Mouse (Mus musculus) thymus, adult 2 months (tissue): ENCODE data around the gene AW549877. TPM values are rescaled to one million over a fixed set of nuclear protein-coding genes. Genes with fewer than 3 reads are reported as not detected.

Source experiments
- DNase-seq: peaks from one replicate; pipeline ENCODE4 v3.0.0; 2021
- H3K27ac ChIP-seq: fragments of 200-500 bp; 2 replicates; pipeline ENCODE4 v1.5.1; 2012; ENCODE audit warnings: low read length, control low read depth; ENCODE audit not compliant: control insufficient read depth, insufficient read depth
- H3K27me3 ChIP-seq: fragments of 200-500 bp; 2 replicates; pipeline ENCODE4 v1.6.1; 2012; ENCODE audit warnings: mild to moderate bottlenecking, low read length, moderate library complexity, mixed read lengths; ENCODE audit not compliant: control insufficient read depth, insufficient read depth
- H3K36me3 ChIP-seq: fragments of 200-500 bp; 2 replicates; pipeline ENCODE4 v1.6.1; 2012; ENCODE audit warnings: mild to moderate bottlenecking, low read length, moderate library complexity; ENCODE audit not compliant: control insufficient read depth, insufficient read depth
- H3K4me1 ChIP-seq: fragments of 200-500 bp; replicated peaks from 2 replicates; pipeline ENCODE4 v1.6.1; 2012; ENCODE audit warnings: low read length; ENCODE audit not compliant: control insufficient read depth, insufficient read depth
- H3K4me3 ChIP-seq: fragments of 200-500 bp; 2 replicates; pipeline ENCODE4 v1.5.1; 2012; ENCODE audit warnings: mild to moderate bottlenecking, low read length, control low read depth, moderate library complexity; ENCODE audit not compliant: control insufficient read depth, insufficient read depth
- CTCF ChIP-seq: fragments of 200-500 bp; IDR thresholded peaks from 2 replicates; pipeline ENCODE4 v1.5.1; 2012; ENCODE audit warnings: mild to moderate bottlenecking, control low read depth, low read length, moderate library complexity, borderline replicate concordance; ENCODE audit not compliant: control insufficient read depth, poor library complexity, insufficient read depth; ENCODE audit errors: extremely low read depth
- POLR2A ChIP-seq: fragments of 200-500 bp; IDR thresholded peaks from 2 replicates; pipeline ENCODE4 v1.6.1; 2012; ENCODE audit warnings: mild to moderate bottlenecking, low read length, control low read depth, moderate library complexity; ENCODE audit not compliant: control insufficient read depth, poor library complexity, insufficient read depth; ENCODE audit errors: extremely low read depth
- WGBS: fragments of 180-500 bp; shearing (Covaris S2); methylation state at CpG from one replicate; pipeline ENCODE4 v1.1.7; 2018; 5-methylcytosine and 5-hydroxymethylcytosine counted together
- polyA plus RNA-seq: library from polyadenylated mRNA; depleted of rRNA; stranded (reverse); fragments of >200 nt; gene quantifications from 2 replicates; pipeline ENCODE4 v1.2.3, GENCODE M21; 2012

Gene AW549877
- polyA plus RNA-seq, 1 experiment, result 18.1 TPM

DNA sequence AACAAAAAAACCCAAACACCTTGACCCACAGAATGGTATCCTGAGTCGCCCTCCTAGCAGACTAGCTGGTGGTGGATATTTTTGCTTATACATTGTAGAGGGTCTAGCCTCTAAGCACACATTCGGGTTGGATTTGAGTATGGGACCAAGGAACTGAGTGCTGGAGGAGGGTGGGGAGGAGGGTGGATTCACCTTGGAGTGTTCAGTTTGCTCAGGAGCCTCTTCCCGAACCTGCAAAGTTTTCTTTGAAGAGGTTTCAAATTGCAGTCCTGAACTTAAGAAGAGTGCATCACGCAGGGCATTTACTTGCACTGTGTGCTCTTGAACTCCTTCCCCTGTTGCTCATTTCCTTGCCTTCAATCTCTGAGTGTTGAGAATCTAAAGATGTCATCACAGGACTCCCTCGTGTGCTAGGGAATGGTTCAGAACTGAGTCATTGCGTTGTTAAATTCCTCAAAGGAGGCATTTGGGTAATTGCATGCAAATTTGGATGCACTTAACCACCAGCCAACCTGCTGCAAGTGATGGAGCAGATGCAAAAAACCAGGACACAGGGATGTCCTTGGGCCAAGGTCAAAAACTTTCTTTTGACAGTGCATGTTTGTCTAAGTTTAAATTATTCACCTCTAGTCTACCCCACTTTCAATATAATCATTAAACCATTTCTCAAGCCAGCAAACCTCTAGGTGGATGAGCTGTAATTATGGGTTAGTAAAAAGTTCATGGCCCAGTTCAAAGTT, 32.3 kb upstream of the AW549877 start:
- 30% methylated on average over 6 of the region's 6 CpGs for whole genome bisulfite sequencing
- Histone ChIP-seq H3K27me3 (no peaks in the 10 kb centered on the region), H3K36me3 (no peaks in the 10 kb centered on the region), H3K27ac (no peak overlapping the region), H3K4me3 (peak overlapping the region; percentile 82; the same call in 1 of the 2 replicates), H3K4me1 (peaks cover 9% of the 10 kb centered on the region; the same call in 1 of the 2 replicates)
- TF ChIP-seq POLR2A (no peak), CTCF (no peak)
- no peak for DNase-seq

DNA sequence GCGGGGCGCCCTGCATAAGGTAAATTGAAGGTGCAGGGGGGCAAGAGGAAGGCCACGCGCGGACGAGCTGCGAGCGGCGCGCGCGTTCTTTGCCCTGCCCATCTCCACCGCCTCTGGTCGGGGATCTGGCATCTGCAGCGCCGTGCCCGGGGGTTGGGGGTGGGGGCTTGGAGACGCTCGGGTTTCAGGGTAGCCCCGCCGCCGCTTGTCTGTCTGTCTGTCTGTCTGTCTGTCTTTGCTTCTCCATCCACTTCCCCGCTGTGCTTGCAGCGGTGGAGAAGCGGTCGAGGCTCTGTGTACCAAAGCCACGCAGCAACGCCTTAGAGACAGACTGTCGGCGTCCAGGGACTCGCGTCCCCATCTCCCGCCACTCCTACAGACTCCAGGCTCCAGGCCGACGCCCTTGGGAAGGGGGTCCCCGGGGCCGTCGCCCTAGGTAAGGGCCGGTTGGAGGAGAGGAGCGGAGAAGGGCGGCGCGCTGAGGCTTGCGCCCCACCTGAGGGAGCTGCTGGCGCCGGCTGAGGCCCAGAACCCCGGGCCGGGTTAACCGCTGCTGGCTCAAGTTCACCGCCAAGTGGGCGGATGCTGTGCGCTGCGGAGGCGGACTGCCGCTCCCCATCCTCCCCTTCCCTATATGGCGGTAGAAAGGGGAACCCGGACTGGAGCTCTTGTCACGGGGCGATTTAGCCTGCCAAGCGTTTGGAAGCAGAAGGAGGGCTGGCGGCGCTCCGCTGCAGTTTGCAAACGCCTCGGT, 31.5 kb upstream of the AW549877 start:
- Histone ChIP-seq H3K27ac (no peak overlapping the region), H3K36me3 (no peaks in the 10 kb centered on the region), H3K4me3 (peak overlapping the region; percentile 82), H3K27me3 (no peaks in the 10 kb centered on the region), H3K4me1 (peaks cover 9% of the 10 kb centered on the region; the same call in 1 of the 2 replicates)
- TF ChIP-seq POLR2A, result 0 out of 2 replicates have a peak, but pooled peaks have one; percentile 22
- 0 out of 2 replicates have a peak, but pooled peaks have one; percentile 3 for TF ChIP-seq CTCF
- under 1% methylated on average over 65 of the region's 65 CpGs for WGBS
- DNase-seq, result peak; percentile 75

DNA sequence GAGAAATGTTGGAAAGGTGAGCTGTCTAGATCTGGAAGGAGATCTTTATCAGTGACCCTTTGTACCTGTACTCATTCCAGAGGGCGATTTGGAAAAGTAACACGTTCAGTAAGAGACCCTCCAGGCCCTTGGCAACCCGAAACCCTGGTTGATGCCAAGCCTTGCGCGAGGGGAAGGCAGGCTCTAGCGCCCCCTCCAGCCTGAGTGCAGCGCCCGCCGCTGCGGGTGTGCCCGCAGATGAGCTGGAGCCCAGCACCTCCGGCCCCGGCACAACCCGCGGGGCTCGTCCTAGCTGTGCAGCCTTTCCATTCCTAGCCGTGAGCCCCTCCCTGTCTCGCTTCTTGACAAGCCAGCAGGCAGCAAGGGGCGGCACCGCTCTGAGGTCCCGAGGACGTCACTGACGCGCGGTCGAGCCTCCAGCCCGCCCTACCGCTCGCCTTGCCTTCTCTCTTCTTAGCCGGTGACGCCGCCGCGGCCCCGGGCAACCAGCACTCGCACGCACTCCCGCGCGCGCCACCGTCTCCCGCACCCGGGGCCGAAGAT, 30.8 kb upstream of the AW549877 start, which contains the start of gene Oxct1:
TSS of gene Oxct1 (plus strand) at position 153 of the 543 bp plus-strand sequence.
- no peaks in the 10 kb centered on the region for H3K27me3 ChIP-seq
- under 1% methylated on average over 44 of the region's 45 CpGs for WGBS
- peaks cover 9% of the 10 kb centered on the region; the same call in 1 of the 2 replicates for H3K4me1 ChIP-seq
- H3K36me3 ChIP-seq, result no peaks in the 10 kb centered on the region
- no peak within 1 kb of the TSS for H3K27ac ChIP-seq
- H3K4me3 ChIP-seq, result peak within 1 kb of the TSS; percentile 82
- DNase-seq, result peak; percentile 84
- peak; percentile 39; the same call in 1 of the 2 replicates for TF ChIP-seq POLR2A
- peak; percentile 63; the same call in 1 of the 2 replicates for TF ChIP-seq CTCF

DNA sequence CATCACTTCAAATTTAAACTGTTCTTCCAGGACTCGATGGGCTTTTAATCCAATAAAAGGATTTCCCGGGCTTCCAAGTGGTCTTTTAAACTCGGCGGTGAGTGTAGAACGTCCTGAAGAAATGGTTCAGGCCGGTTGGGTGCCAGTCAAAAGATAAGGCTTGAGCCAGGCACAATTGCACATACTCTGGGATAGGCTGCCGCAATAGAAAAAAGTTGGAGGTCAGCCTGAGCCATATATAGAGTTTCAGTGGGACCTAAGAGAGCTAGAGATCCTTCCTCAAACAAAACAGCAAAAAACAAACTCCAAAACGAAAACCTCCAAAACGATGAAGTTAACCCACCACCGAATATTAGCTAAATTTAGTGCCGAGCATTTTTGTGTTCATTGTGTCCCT, 30.0 kb upstream of the AW549877 start:
- TF ChIP-seq POLR2A, result no peak
- TF ChIP-seq CTCF, result no peak

DNA sequence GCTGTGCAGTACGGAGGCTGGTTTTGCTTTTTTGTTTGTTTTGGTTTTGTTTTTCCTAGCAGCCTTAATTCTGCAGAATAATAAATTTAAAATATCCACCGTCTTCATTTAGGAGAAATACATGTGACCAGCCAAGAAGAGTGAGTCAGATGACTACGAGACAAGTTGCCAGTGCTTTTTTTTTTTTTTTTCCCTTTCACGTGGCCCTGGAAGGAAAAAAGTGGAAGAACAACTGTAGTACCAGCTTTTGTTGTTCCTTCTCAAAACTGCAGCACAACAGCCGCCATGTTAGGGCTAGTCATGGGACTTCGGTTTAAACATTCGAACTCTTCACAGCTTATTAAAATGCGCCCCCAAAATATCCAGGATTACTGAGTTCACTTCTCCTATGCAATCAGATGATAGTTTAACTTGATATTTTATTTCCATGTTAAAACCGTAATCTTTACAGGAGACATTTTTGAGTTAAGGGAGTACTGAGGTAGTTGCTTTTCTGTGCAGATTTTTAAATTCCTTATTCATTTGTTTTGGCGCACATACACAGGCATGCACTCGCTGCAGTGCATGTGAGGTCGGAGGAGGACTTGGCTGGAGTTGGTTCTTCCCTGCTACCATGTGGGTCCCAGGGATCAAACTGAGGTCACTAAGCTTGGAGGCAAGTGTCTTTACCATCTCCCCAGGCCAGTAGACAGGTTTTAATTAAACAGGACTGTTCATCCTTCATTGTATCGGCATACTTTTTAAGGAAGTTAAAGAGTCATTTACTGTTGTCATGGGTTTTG, 29.4 kb upstream of the AW549877 start:
- Histone ChIP-seq H3K4me3 (no peak overlapping the region), H3K4me1 (peaks cover 9% of the 10 kb centered on the region; the same call in 1 of the 2 replicates), H3K36me3 (no peaks in the 10 kb centered on the region), H3K27me3 (no peaks in the 10 kb centered on the region), H3K27ac (no peak overlapping the region)
- no peak for TF ChIP-seq POLR2A
- TF ChIP-seq CTCF, result no peak
- WGBS, result 93% methylated on average over 13 of the region's 13 CpGs
- no peak for DNase-seq

More for the DNA sequence above, 30.0 kb upstream of the AW549877 start:
- Histone ChIP-seq H3K27ac (no peak overlapping the region), H3K4me3 (no peak overlapping the region), H3K27me3 (no peaks in the 10 kb centered on the region), H3K36me3 (no peaks in the 10 kb centered on the region), H3K4me1 (peaks cover 9% of the 10 kb centered on the region; the same call in 1 of the 2 replicates)
- WGBS, result 74% methylated on average over 11 of the region's 11 CpGs
- DNase-seq, result no peak
